Mouse (Mus musculus) lung, adult 2 months (tissue): ENCODE results near the gene Asphd2.

Source experiments
- CTCF ChIP-seq: fragments of 200-500 bp; IDR thresholded peaks from 2 replicates; pipeline ENCODE4 v1.5.1; 2011; ENCODE audit warnings: mild to moderate bottlenecking, low read length, control low read depth; ENCODE audit not compliant: insufficient read depth
- POLR2A ChIP-seq: fragments of 200-500 bp; IDR thresholded peaks from 2 replicates; pipeline ENCODE4 v1.6.1; 2011; ENCODE audit warnings: low read depth, mild to moderate bottlenecking, control low read depth, low read length, borderline replicate concordance; ENCODE audit errors: extremely low read depth

GRCm38 (mm10) chr5:112339215-112339614 is 55.5 kb downstream of the Asphd2 start:
- TF ChIP-seq CTCF: no peak
- TF ChIP-seq POLR2A: no peak
